Mouse (Mus musculus): ENCODE measurements around the gene Gng13. TPM values are rescaled to one million over a fixed set of nuclear protein-coding genes. Genes with fewer than 3 reads are reported as not detected.

Gng13 gene
- total and polyA plus RNA-seq, 2 experiments from 2014 or later, result 10.9 to 23.7 TPM

DNA sequence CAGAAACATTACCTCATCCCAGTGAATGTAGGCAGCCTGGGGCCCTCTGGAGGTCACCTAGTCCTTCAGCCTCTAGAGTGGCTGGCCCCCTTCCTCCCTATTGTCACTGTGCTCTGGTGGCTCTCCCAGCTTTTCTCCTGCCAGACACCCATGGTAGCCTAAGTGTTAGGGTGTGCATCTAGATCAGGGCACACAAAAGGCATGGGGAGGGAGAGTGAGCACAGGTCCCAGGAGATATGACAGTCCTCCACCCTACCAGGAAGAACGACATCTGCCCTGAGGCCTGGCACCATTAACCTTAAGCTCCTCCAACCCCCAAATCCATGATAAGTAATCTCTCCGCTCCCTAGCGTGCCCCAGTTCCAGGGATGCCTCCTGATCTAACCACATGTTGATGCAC lies 1.3 kb upstream of the Gng13 start:
- no peak overlapping the region for H3K4me3 ChIP-seq (ENCODE audit: low read length)
- ATAC-seq (no peak), DNase-seq (ENCODE audit: low spot score) (no peak)
- 49% methylated on average over 3 of the region's 3 CpGs for WGBS
- no peak for TF ChIP-seq CTCF (IDR thresholded peaks at IDR 0.05; ENCODE audit: low read depth)
- H3K36me3 ChIP-seq (ENCODE audit: insufficient read depth, low read length), result no peaks in the 10 kb centered on the region
- H3K9ac ChIP-seq (replicated peaks; ENCODE audit: low read length), result no peak overlapping the region
- H3K27me3 ChIP-seq (ENCODE audit: insufficient read depth, low read length), result peaks cover 19% of the 10 kb centered on the region
- H3K9me3 ChIP-seq (ENCODE audit: low read length), result no peaks in the 10 kb centered on the region
- no peak overlapping the region for H3K27ac ChIP-seq
- H3K4me2 ChIP-seq (ENCODE audit: low read depth, low read length), result no peak overlapping the region
- H3K4me1 ChIP-seq (ENCODE audit: insufficient read depth, low read length), result no peaks in the 10 kb centered on the region

GRCm38 (mm10) chr17:25716130-25716529 lies 841 bp upstream of the Gng13 start:
- no peak overlapping the region for H3K4me2 ChIP-seq (ENCODE audit: low read depth, low read length)
- H3K27me3 ChIP-seq (ENCODE audit: insufficient read depth, low read length), result peaks cover 19% of the 10 kb centered on the region
- no peak for TF ChIP-seq CTCF (IDR thresholded peaks at IDR 0.05; ENCODE audit: low read depth)
- no peak overlapping the region for H3K4me3 ChIP-seq (ENCODE audit: low read length)
- no peak for ATAC-seq
- no peak overlapping the region for H3K27ac ChIP-seq
- H3K36me3 ChIP-seq (ENCODE audit: insufficient read depth, low read length), result no peaks in the 10 kb centered on the region
- no peaks in the 10 kb centered on the region for H3K4me1 ChIP-seq (ENCODE audit: insufficient read depth, low read length)
- H3K9me3 ChIP-seq (ENCODE audit: low read length), result no peaks in the 10 kb centered on the region
- no peak for DNase-seq (ENCODE audit: low spot score)
- 8% methylated on average over 6 of the region's 6 CpGs for WGBS
- no peak overlapping the region for H3K9ac ChIP-seq (replicated peaks; ENCODE audit: low read length)

- Histone ChIP-seq H3K4me2 (ENCODE audit: low read depth, low read length) (peak overlapping the region; percentile 72), H3K9me3 (ENCODE audit: low read length) (no peaks in the 10 kb centered on the region), H3K9ac (replicated peaks; ENCODE audit: low read length) (peak overlapping the region; percentile 45), H3K4me1 (ENCODE audit: insufficient read depth, low read length) (no peaks in the 10 kb centered on the region), H3K27me3 (ENCODE audit: insufficient read depth, low read length) (peaks cover 19% of the 10 kb centered on the region), H3K4me3 (ENCODE audit: low read length) (peak overlapping the region; percentile 42), H3K36me3 (ENCODE audit: insufficient read depth, low read length) (no peaks in the 10 kb centered on the region), H3K27ac (no peak overlapping the region)
- ATAC-seq (peak; percentile 7; the same call in 1 of the 2 replicates), DNase-seq (ENCODE audit: low spot score) (no peak)
- WGBS, result 16% methylated on average over 6 of the region's 6 CpGs
- no peak for TF ChIP-seq CTCF (IDR thresholded peaks at IDR 0.05; ENCODE audit: low read depth)
These were observed 720 bp downstream of the Gng13 start for GRCm38 (mm10) chr17:25717691-25718090.

DNA sequence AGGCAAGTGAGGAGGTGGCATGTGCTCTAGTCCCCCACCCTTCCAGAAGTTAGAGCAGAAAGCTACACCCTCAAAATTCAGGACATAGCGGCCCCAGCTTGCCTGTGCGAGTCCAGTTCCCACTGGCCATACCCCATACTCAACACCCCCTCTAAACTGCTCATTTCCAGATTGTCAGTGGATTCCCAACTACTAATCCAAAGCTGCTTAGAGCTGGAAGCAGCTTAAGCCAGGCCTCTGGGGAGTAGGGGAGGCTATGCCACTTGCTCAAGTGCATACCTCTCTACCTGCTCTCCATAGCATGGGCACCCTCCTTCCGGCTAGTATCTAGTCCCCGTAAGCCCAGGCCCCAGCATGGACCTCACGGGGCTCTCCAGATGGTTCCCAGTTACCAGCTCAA lies 4.5 kb downstream of the Gng13 start:
- Histone ChIP-seq H3K9me3 (ENCODE audit: low read length) (no peaks in the 10 kb centered on the region), H3K4me3 (ENCODE audit: low read length) (no peak overlapping the region), H3K9ac (replicated peaks; ENCODE audit: low read length) (no peak overlapping the region), H3K27ac (no peak overlapping the region), H3K4me1 (ENCODE audit: insufficient read depth, low read length) (no peaks in the 10 kb centered on the region), H3K27me3 (ENCODE audit: insufficient read depth, low read length) (peaks cover 8% of the 10 kb centered on the region), H3K4me2 (ENCODE audit: low read depth, low read length) (no peak overlapping the region), H3K36me3 (ENCODE audit: insufficient read depth, low read length) (no peaks in the 10 kb centered on the region)
- 90% methylated on average over 5 of the region's 5 CpGs for WGBS
- ATAC-seq (no peak), DNase-seq (ENCODE audit: low spot score) (no peak)
- no peak for TF ChIP-seq CTCF (IDR thresholded peaks at IDR 0.05; ENCODE audit: low read depth)

GRCm38 (mm10) chr17:25723470-25723869 lies 6.5 kb downstream of the Gng13 start:
- Histone ChIP-seq H3K4me3 (ENCODE audit: low read length) (no peak overlapping the region), H3K4me2 (ENCODE audit: low read depth, low read length) (no peak overlapping the region), H3K36me3 (ENCODE audit: insufficient read depth, low read length) (no peaks in the 10 kb centered on the region), H3K9ac (replicated peaks; ENCODE audit: low read length) (no peak overlapping the region), H3K4me1 (ENCODE audit: insufficient read depth, low read length) (peaks cover 10% of the 10 kb centered on the region), H3K9me3 (ENCODE audit: low read length) (no peaks in the 10 kb centered on the region), H3K27ac (no peak overlapping the region), H3K27me3 (ENCODE audit: insufficient read depth, low read length) (no peaks in the 10 kb centered on the region)
- TF ChIP-seq CTCF (IDR thresholded peaks at IDR 0.05; ENCODE audit: low read depth), result no peak
- DNase-seq (ENCODE audit: low spot score) (no peak), ATAC-seq (no peak)
- 94% methylated on average over 19 of the region's 19 CpGs for WGBS

DNA sequence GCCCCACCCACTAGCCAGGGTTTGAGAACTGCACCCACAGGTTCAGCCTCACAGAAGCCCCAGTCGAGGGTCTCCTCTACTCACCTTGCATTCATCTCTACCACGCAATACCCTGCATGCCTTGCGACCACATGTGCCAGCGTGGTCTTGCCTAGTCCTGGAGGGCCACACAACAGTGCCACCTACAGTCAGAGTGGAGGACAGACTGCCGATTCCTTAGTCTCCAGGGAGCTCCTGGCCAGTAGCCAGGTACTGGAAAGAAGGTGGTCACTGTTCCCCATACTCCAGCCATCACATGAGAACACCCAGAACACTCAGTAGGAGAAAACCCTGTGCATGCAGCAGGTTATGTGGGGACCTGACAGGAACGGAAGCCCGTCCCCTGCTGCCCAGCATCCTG lies 6.9 kb downstream of the Gng13 start:
- Histone ChIP-seq H3K27me3 (ENCODE audit: insufficient read depth, low read length) (no peaks in the 10 kb centered on the region), H3K9ac (replicated peaks; ENCODE audit: low read length) (no peak overlapping the region), H3K4me2 (ENCODE audit: low read depth, low read length) (no peak overlapping the region), H3K4me1 (ENCODE audit: insufficient read depth, low read length) (peaks cover 12% of the 10 kb centered on the region), H3K4me3 (ENCODE audit: low read length) (no peak overlapping the region), H3K36me3 (ENCODE audit: insufficient read depth, low read length) (no peaks in the 10 kb centered on the region), H3K9me3 (ENCODE audit: low read length) (no peaks in the 10 kb centered on the region), H3K27ac (no peak overlapping the region)
- peak; percentile 44 for TF ChIP-seq CTCF (IDR thresholded peaks at IDR 0.05; ENCODE audit: low read depth)
- DNase-seq (ENCODE audit: low spot score) (peak; percentile 14), ATAC-seq (no peak)
- WGBS, result 79% methylated on average over 7 of the region's 7 CpGs

DNA sequence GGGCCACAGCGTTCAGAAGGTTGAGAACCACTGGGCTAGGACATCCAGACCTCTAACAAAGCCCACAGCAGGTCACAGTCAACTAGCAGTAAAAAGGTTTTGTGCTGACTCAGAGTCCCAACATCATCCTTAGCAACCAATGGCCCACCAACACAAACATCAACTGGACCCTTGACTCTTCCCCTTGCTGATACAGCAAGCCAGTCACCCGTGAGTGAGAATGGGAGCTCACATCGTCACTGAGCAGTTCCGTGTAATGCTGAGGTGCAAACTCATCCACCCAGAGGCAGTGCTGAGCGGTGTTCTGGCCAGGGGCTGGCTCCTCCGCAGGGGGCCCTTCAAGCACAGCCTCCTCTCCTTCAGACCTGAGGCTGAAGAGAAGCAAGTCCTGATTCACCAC lies 8.3 kb downstream of the Gng13 start:
- H3K4me2 ChIP-seq (ENCODE audit: low read depth, low read length), result no peak overlapping the region
- ATAC-seq (no peak), DNase-seq (ENCODE audit: low spot score) (no peak)
- H3K27me3 ChIP-seq (ENCODE audit: insufficient read depth, low read length), result no peaks in the 10 kb centered on the region
- H3K4me3 ChIP-seq (ENCODE audit: low read length), result no peak overlapping the region
- no peak overlapping the region for H3K27ac ChIP-seq
- H3K9ac ChIP-seq (replicated peaks; ENCODE audit: low read length), result no peak overlapping the region
- no peak for TF ChIP-seq CTCF (IDR thresholded peaks at IDR 0.05; ENCODE audit: low read depth)
- H3K36me3 ChIP-seq (ENCODE audit: insufficient read depth, low read length), result 0 out of 2 replicates have a peak, but pooled peaks cover under 1% of the 10 kb centered on the region
- H3K9me3 ChIP-seq (ENCODE audit: low read length), result no peaks in the 10 kb centered on the region
- 79% methylated on average over 6 of the region's 6 CpGs for WGBS
- H3K4me1 ChIP-seq (ENCODE audit: insufficient read depth, low read length), result peaks cover 12% of the 10 kb centered on the region
